Mouse (Mus musculus) thymus, postnatal 4 days (tissue): ENCODE measurements around the gene Adsl.

Experiments used
- DNase-seq: peaks from one replicate; pipeline ENCODE4 v3.0.0; 2021

The Adsl gene

GRCm38 (mm10) chr15:81008689-81009123, 60.4 kb downstream of the Adsl start:
- DNase-seq, result peak; percentile 59

DNA sequence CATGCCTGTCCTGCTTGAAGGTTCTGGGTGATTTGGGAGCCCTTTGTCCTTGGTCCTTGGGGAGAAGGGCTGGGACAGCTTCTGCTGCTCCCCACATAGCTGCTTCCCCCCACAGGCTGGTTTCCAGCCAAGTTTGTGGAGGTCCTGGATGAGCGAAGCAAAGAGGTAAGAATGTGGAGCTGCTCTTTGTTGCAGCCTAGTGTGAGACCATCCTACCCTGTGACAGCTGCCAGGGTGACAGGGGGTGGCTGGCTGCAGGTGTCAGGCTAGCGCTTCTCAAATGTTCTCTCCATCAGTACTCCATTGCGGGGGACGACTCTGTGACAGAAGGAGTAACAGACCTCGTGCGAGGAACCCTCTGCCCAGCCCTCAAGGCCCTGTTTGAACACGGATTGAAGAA, 61.8 kb downstream of the Adsl start:
- DNase-seq, result no peak

DNA sequence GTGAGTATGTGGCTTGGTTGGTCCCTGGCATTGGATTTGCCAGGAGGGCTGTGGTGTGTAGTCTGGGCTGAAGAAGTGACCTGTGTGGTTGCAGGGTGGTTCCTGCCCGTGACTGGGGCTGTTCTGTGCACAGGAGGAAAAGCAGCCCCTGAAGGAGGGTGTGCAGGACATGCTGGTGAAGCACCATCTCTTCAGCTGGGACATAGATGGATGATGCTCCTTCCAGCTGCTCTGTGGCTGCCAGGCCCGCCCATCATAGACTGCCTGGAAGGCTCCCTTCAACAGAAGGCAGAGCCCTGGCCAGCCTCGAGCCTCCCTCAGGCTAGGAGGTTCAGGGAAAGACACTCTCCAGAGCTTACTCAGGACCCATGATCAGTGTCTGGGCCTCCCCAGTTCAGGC, 63.2 kb downstream of the Adsl start:
- DNase-seq, result peak; percentile 8

DNA sequence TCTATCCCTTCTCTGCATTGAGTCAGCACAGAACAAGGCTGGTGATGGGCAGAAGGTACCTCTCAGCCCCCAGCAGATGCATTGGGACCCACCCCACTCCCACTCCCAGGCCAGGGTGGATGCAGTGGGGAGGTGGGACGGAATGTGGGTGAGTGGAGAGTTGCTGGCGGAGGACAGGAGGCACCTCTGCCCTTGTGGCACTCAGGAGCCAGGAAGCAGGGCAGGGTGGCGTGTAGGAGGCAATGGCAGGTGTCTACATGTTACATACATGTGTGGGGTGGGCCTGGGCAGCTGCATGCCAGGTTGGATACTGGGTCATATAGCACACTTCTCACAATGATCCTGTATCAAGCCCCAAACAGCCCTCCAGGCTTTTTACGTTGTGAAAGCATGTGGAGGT, 64.1 kb downstream of the Adsl start:
- peak; percentile 4 for DNase-seq

DNA sequence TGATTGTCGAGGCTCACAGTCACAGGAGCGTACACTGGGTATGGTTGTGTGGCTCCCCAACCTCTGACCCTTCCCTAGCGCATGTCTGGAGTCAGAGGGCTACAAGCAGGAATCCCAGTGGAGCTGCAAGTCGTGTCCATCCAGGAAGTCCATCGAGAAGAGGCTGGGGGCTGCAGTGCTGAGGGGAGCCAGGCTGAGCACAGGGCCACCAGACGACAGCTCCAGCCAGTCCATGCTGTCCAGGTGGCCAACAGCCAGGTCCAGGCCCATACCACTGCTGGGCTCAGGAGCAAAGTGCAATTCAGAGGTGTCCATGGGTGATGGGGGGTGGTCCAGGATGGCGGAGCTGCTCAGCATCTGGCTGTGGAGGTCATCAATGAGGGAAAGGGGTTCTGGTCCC, 64.9 kb downstream of the Adsl start:
- peak; percentile 5 for DNase-seq

- no peak for DNase-seq
Observed at GRCm38 (mm10) chr15:81015068-81015744, 66.9 kb downstream of the Adsl start.

DNA sequence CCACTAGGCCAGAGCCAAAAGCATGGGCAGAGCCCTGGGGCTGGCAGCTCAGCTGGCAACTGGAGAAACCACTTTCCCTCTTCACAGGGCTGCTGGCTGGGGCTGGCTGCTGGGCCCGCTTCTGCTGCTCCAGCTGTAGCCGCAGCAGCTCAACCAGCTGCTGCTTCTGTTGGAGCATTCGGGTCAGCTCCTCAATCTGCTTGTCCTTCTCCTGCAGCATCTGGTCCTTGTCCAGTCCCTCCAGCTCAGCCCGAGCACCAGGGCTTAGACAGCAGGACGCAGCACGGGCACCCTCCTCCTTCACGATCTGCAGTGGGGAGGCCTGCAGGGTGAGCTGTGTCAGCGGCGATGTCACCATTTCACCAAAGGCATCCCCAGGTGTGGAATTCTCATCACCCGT, 68.2 kb downstream of the Adsl start:
- DNase-seq, result no peak

DNA sequence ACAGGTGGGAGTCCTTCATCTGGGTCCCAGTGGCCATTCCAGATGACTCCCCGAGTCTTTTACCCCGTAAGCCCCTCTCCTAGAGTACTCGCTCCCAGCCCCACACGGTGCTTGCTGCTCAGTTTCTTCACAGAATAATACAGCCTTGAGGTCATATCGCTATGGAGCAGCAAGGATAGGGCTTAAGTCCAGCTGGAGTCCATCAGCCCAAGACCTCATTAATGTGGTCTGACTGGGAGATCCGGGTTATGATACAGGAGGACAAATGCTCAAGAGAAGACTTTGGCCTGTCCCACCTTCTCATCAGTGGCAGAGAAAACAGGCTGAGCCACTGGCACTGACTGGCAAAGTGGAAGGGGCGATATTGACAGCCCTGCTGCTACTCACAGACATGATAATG, 69.0 kb downstream of the Adsl start:
- DNase-seq, result no peak
